9 mouse cellular contexts compared by ENCODE assay signal in the genomic region with DNA sequence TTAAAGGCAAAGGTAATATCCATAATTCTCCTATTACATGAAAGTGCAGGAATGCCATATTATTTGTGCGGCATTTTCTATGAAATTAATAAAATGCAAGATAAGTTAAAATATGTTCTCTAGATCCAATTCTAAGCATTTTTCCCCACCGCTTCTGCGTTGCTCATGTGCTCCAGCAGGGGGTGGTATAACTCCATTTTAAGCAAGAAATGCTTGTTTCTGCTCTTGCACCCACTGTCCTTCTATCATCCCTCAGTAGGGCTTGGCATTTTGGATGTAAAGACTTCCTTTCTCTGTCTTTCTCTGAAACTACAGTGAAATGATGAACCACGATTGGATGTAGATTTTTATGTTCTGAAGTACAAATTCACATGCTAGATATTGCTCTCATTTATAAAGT. TPM values are rescaled to one million over a fixed set of nuclear protein-coding genes. Genes with fewer than 3 reads are reported as not detected.
A peak's percentile ranks its signal among the peaks of the same experiment; 100 is the strongest.
DNase-seq lines count a peak whose midpoint lies in the region; ATAC-seq and TF ChIP-seq lines count a peak whose summit lies in the region.
"Had no signal": no experiment of that assay in that cellular context is flagged by ENCODE, and none has a peak within 500 bp of the region (broad histone marks: within the 10 kb centered on the region; RNA-seq: fewer than 3 reads in every experiment).

No protein-coding gene starts in this region.

- no peaks in the 10 kb centered on the region for H3K79me2 ChIP-seq in MEL (ENCODE audit: control insufficient read depth, insufficient read depth, low read length, poor library complexity)

- no peak for TF ChIP-seq EP300 in MEL (IDR thresholded peaks at IDR 0.05; ENCODE audit: low read depth in 1 of 2, low read length in 2 of 2)

- peak; percentile 56 for TF ChIP-seq RAD21 in MEL (IDR thresholded peaks at IDR 0.05; ENCODE audit: low read depth, low read length)

- H3K4me2 ChIP-seq in midbrain, embryonic 14.5 days (ENCODE audit: low read length): peak overlapping the region; percentile 66

- H3K4me1 ChIP-seq in MEL (ENCODE audit: control insufficient read depth in 1 of 2, insufficient read depth in 2 of 2, low read length in 2 of 2): no peaks in the 10 kb centered on the region
- H3K4me1 ChIP-seq in midbrain, embryonic 14.5 days (ENCODE audit: control insufficient read depth, insufficient read depth, low read length): peaks cover 16% of the 10 kb centered on the region

- no peaks in the 10 kb centered on the region for H3K9me3 ChIP-seq in MEL (replicated peaks; ENCODE audit: insufficient read depth, low read length)
- no peaks in the 10 kb centered on the region for H3K9me3 ChIP-seq in midbrain, embryonic 14.5 days (ENCODE audit: control insufficient read depth, low read length)
- H3K9me3 ChIP-seq: lung, embryonic 15.5 days had no signal

- no peaks in the 10 kb centered on the region for H3K36me3 ChIP-seq in MEL (ENCODE audit: control insufficient read depth in 1 of 2, insufficient read depth in 2 of 2, low read length in 2 of 2)
- no peaks in the 10 kb centered on the region for H3K36me3 ChIP-seq in midbrain, embryonic 14.5 days (ENCODE audit: control insufficient read depth, insufficient read depth, low read length)
- H3K36me3 ChIP-seq: lung, embryonic 15.5 days had no signal

- H3K27me3 ChIP-seq in MEL (ENCODE audit: control insufficient read depth in 1 of 2, insufficient read depth in 2 of 2, low read length in 2 of 2): no peaks in the 10 kb centered on the region
- H3K27me3 ChIP-seq in midbrain, embryonic 14.5 days (ENCODE audit: control insufficient read depth, insufficient read depth, low read length): no peaks in the 10 kb centered on the region
- H3K27me3 ChIP-seq: lung, embryonic 15.5 days had no signal

- no peak overlapping the region for H3K9ac ChIP-seq in MEL (ENCODE audit: control insufficient read depth, low read depth, low read length, poor library complexity, severe bottlenecking)
- H3K9ac ChIP-seq in midbrain, embryonic 14.5 days (replicated peaks; ENCODE audit: low read length): peak overlapping the region; percentile 65
- H3K9ac ChIP-seq: lung, embryonic 15.5 days had no signal

- no peak overlapping the region for H3K27ac ChIP-seq in MEL (ENCODE audit: control insufficient read depth, low read depth, low read length)
- peak overlapping the region; percentile 88 for H3K27ac ChIP-seq in midbrain, embryonic 14.5 days (replicated peaks; ENCODE audit: low read depth, low read length)
- H3K27ac ChIP-seq: lung, embryonic 15.5 days had no signal

- TF ChIP-seq CTCF in MEL (IDR thresholded peaks at IDR 0.05 in 2 of 3, conservative IDR thresholded peaks at IDR 0.05 in 1 of 3; ENCODE audit: control insufficient read depth in 1 of 3, insufficient read depth in 1 of 3, low read depth in 2 of 3, low read length in 3 of 3, poor library complexity in 1 of 3, severe bottlenecking in 1 of 3): peak; percentile 18 to 49 (median 41)

- TF ChIP-seq POLR2A in MEL (IDR thresholded peaks at IDR 0.05; ENCODE audit: control insufficient read depth in 1 of 2, insufficient read depth in 1 of 2, low read depth in 1 of 2, low read length in 2 of 2, poor library complexity in 1 of 2): no peak

- ATAC-seq in midbrain, embryonic 14.5 days (ENCODE audit: low FRiP score, low TSS enrichment): 0 out of 2 replicates have a peak, but pooled peaks have one; percentile 21
- no peak for ATAC-seq in erythroid progenitor cell, adult 5-6 weeks (replicated peaks; ENCODE audit: low FRiP score, poor library complexity, severe bottlenecking)

- 4% methylated on average over 4 of the region's 4 CpGs for WGBS in midbrain, embryonic 14.5 days

- DNase-seq in heart, postnatal 10 days: peak; percentile 31 to 59
- no peak for DNase-seq in heart, adult 9 months (ENCODE audit: low spot score in 2 of 2)
- peak; percentile 8 for DNase-seq in MEL (ENCODE audit: low read depth, low spot score)
- DNase-seq in cerebellum, postnatal 25 days: peak; percentile 74 to 81
- DNase-seq in frontal cortex, postnatal 14 days (ENCODE audit: low spot score in 2 of 2): peak; percentile 52 to 75
- DNase-seq in layer of hippocampus, postnatal 10 days (ENCODE audit: low spot score in 2 of 2): peak; percentile 83 to 85
- DNase-seq in midbrain, embryonic 14.5 days: peak; percentile 93

- H3K4me3 ChIP-seq in MEL (ENCODE audit: control insufficient read depth in 1 of 2, insufficient read depth in 1 of 2, low read depth in 2 of 2, low read length in 2 of 2): no peak overlapping the region
- peak overlapping the region; percentile 61 for H3K4me3 ChIP-seq in midbrain, embryonic 14.5 days (replicated peaks; ENCODE audit: low read depth, low read length)
- H3K4me3 ChIP-seq: lung, embryonic 15.5 days had no signal

- intact Hi-C loops in heart, postnatal 10 days (cut with DNase I): loop anchor here (1.0 kb wide), 1 partner anchor 82 kb away; no protein-coding TSS in a partner anchor

TF ChIP-seq in MEL, 35 proteins besides CTCF, POLR2A, EP300 and RAD21:
- TF ChIP-seq ZNF384 (IDR thresholded peaks at IDR 0.05; ENCODE audit: low read depth, low read length): no peak
- TF ChIP-seq SMC3 (IDR thresholded peaks at IDR 0.05; ENCODE audit: low read depth, low read length): peak; percentile 45
- TF ChIP-seq MYB (IDR thresholded peaks at IDR 0.05; ENCODE audit: low read depth, low read length): no peak
- no peak for TF ChIP-seq HCFC1 (IDR thresholded peaks at IDR 0.05; ENCODE audit: low read depth, low read length)
- no peak for TF ChIP-seq ETS1 (IDR thresholded peaks at IDR 0.05; ENCODE audit: low read depth, low read length)
- no peak for TF ChIP-seq JUND (IDR thresholded peaks at IDR 0.05; ENCODE audit: low read depth, low read length)
- TF ChIP-seq MAFK (IDR thresholded peaks at IDR 0.05; ENCODE audit: borderline replicate concordance, low read depth, low read length): no peak
- no peak for TF ChIP-seq ZMIZ1 (IDR thresholded peaks at IDR 0.05; ENCODE audit: low read depth, low read length)
- peak; percentile 30; the same call in 1 of the 2 replicates for TF ChIP-seq ZC3H11A (IDR thresholded peaks at IDR 0.05; ENCODE audit: low read depth, low read length)
- no peak for TF ChIP-seq MAZ (IDR thresholded peaks at IDR 0.05; ENCODE audit: low read depth, low read length)
- TF ChIP-seq TCF12 (IDR thresholded peaks at IDR 0.05; ENCODE audit: low read depth, low read length): no peak
- no peak for TF ChIP-seq USF2 (IDR thresholded peaks at IDR 0.05; ENCODE audit: borderline replicate concordance in 1 of 2, insufficient read depth in 1 of 2, low read depth in 1 of 2, low read length in 2 of 2)
- no peak for TF ChIP-seq TAL1 (IDR thresholded peaks at IDR 0.05; ENCODE audit: low read length)
- no peak for TF ChIP-seq BHLHE40 (IDR thresholded peaks at IDR 0.05; ENCODE audit: borderline replicate concordance, low read depth, low read length)
- TF ChIP-seq SIN3A (IDR thresholded peaks at IDR 0.05; ENCODE audit: low read length): no peak
- TF ChIP-seq ELF1 (IDR thresholded peaks at IDR 0.05; ENCODE audit: low read depth, low read length): no peak
- TF ChIP-seq GATA1 (IDR thresholded peaks at IDR 0.05; ENCODE audit: low read depth, low read length): no peak

RNA-seq across cellular contexts. Expression of a gene that starts 1.5 kb away (rescaled TPM):
- under 1 TPM; 0.12 to 0.22 TPM for total RNA-seq in heart, postnatal 10 days (2021)
- not detected in 2 replicates for total RNA-seq in MEL (2012; rRNA removed)
- not detected for polyA plus RNA-seq in MEL (2012; ENCODE audit: insufficient read depth in 1 of 2, insufficient read length in 2 of 2, low read depth in 1 of 2, low replicate concordance in 2 of 2, missing spikeins in 1 of 2)
- total RNA-seq in layer of hippocampus, postnatal 10 days (2021): 10 to 100 TPM; 68.4 to 69.0 TPM
- 24.2 and 25.0 TPM in 2 replicates for polyA plus RNA-seq in midbrain, embryonic 14.5 days (2014; fragmentation: Nextera tagmentation; extraction: Ambion mirVana)
- not detected in 2 replicates for total RNA-seq in erythroid progenitor cell, adult 5-6 weeks (2015; ENCODE audit: low replicate concordance)
- not detected in 2 replicates for total RNA-seq in erythroid progenitor cell, adult 5-6 weeks (2017; ENCODE audit: low replicate concordance)

Comparison
In these comparisons a context has a peak if more than half of its experiments do, and no peak if none do; other contexts are left out.
1. DNase-seq: peak in heart, postnatal 10 days (2 of 2), MEL (single experiment), cerebellum, postnatal 25 days (2 of 2), frontal cortex, postnatal 14 days (2 of 2), layer of hippocampus, postnatal 10 days (2 of 2) and midbrain, embryonic 14.5 days (single experiment); none in heart, adult 9 months (0 of 2).
2. RNA of a gene that starts 1.5 kb away (total RNA-seq): 68.4 to 69.0 TPM in layer of hippocampus, postnatal 10 days; 0.12 to 0.22 TPM in heart, postnatal 10 days, not detected in MEL and not detected in erythroid progenitor cell, adult 5-6 weeks; every median in the first group is over 10 times any median in the second.